Mouse (Mus musculus): ENCODE measurements around the gene Kirrel3.

GRCm38 (mm10) chr9:34846440-34846839 is 360.7 kb downstream of the Kirrel3 start:
- TF ChIP-seq FLI1 (IDR thresholded peaks at IDR 0.05; ENCODE audit: low read length) (no peak), GATA1 (IDR thresholded peaks at IDR 0.05; ENCODE audit: borderline replicate concordance, low read length) (no peak)

Measured in megakaryocyte, embryonic 14.5 days (primary cell).